Mouse (Mus musculus) liver, embryonic 14.5 days (tissue): ENCODE data around the gene Spsb2.

ENCODE experiments used
- CTCF ChIP-seq: IDR thresholded peaks from 2 replicates; pipeline ENCODE4 v1.5.1; 2016; ENCODE audit warnings: antibody characterized with exemption, low read depth, control low read depth
- EP300 ChIP-seq: IDR thresholded peaks from 2 replicates; pipeline ENCODE4 v1.6.1; 2016; ENCODE audit warnings: antibody characterized with exemption, low read depth

DNA sequence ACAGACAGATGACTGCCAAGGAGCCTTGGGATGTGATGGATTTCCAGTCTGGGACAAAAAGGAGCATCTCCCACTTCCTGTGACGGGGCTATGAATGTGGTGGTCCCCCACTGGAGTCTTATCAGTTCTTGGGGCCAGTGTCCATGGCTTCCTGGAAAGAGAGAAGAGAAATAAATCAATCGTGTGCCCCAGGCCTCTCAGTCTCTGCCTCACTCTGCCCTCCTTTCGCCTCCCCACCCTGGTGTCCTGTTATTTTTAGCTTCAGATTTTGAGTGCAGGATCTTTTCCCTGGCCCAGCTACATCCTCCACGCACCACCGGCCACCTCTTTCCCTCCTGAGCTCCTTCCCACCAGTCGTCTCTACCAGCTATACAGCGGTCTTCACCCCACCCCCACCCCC lies 38.4 kb upstream of the Spsb2 start:
- TF ChIP-seq CTCF, result no peak
- TF ChIP-seq EP300, result no peak
